Mouse (Mus musculus): ENCODE data around the gene Slfn14.

GRCm38 (mm10) chr11:83299724-83300123 lies 13.2 kb upstream of the Slfn14 start:
- TF ChIP-seq POLR2A (IDR thresholded peaks at IDR 0.05; ENCODE audit: low read depth, low read length) (no peak), CTCF (IDR thresholded peaks at IDR 0.05; ENCODE audit: borderline replicate concordance, insufficient read depth, low read length) (no peak)

Data from embryonic fibroblast, embryonic 13.5 days (primary cell).